Mouse (Mus musculus): Measurements from ENCODE around the gene Nfib. TPM values are rescaled to one million over a fixed set of nuclear protein-coding genes. Genes with fewer than 3 reads are reported as not detected.

The Nfib gene
- polyA plus RNA-seq, 1 experiment from 2014 or later: 52.1 TPM

- ATAC-seq: no peak
- 72% methylated on average over 9 of the region's 9 CpGs for WGBS
- H3K9ac ChIP-seq (replicated peaks; ENCODE audit: low read depth): no peak overlapping the region
- H3K4me1 ChIP-seq (ENCODE audit: insufficient read depth, low read depth, low read length): no peaks in the 10 kb centered on the region
- H3K27me3 ChIP-seq (replicated peaks; ENCODE audit: insufficient read depth, low read length): no peaks in the 10 kb centered on the region
- no peaks in the 10 kb centered on the region for H3K9me3 ChIP-seq (ENCODE audit: low read length)
- no peak for DNase-seq (ENCODE audit: low spot score)
- TF ChIP-seq CTCF (IDR thresholded peaks at IDR 0.05) (no peak), EP300 (IDR thresholded peaks at IDR 0.05) (no peak)
- H3K4me3 ChIP-seq (ENCODE audit: low read depth, low read length): no peak overlapping the region
- H3K27ac ChIP-seq (ENCODE audit: low read length): no peak overlapping the region
- H3K36me3 ChIP-seq (ENCODE audit: insufficient read depth, low read length): no peaks in the 10 kb centered on the region
- no peak overlapping the region for H3K4me2 ChIP-seq (replicated peaks; ENCODE audit: low read depth, low read length)
Measured at GRCm38 (mm10) chr4:82290623-82291022, 414.9 kb downstream of the Nfib start.

- Histone ChIP-seq H3K4me3 (ENCODE audit: low read depth, low read length) (no peak overlapping the region), H3K9ac (replicated peaks; ENCODE audit: low read depth) (no peak overlapping the region), H3K27ac (ENCODE audit: low read length) (no peak overlapping the region), H3K36me3 (ENCODE audit: insufficient read depth, low read length) (no peaks in the 10 kb centered on the region), H3K27me3 (replicated peaks; ENCODE audit: insufficient read depth, low read length) (no peaks in the 10 kb centered on the region), H3K4me2 (replicated peaks; ENCODE audit: low read depth, low read length) (no peak overlapping the region), H3K4me1 (ENCODE audit: insufficient read depth, low read depth, low read length) (no peaks in the 10 kb centered on the region), H3K9me3 (ENCODE audit: low read length) (no peaks in the 10 kb centered on the region)
- ATAC-seq: no peak
- DNase-seq (ENCODE audit: low spot score): no peak
- TF ChIP-seq CTCF (IDR thresholded peaks at IDR 0.05) (no peak), EP300 (IDR thresholded peaks at IDR 0.05) (no peak)
- 60% methylated on average over 7 of the region's 7 CpGs for WGBS
Measured at GRCm38 (mm10) chr4:82289596-82289995, 416.0 kb downstream of the Nfib start.

- no peak overlapping the region for H3K27ac ChIP-seq (ENCODE audit: low read length)
- no peak overlapping the region for H3K9ac ChIP-seq (replicated peaks; ENCODE audit: low read depth)
- no peaks in the 10 kb centered on the region for H3K9me3 ChIP-seq (ENCODE audit: low read length)
- DNase-seq (ENCODE audit: low spot score) (no peak), ATAC-seq (no peak)
- TF ChIP-seq EP300 (IDR thresholded peaks at IDR 0.05) (no peak), CTCF (IDR thresholded peaks at IDR 0.05) (no peak)
- no peak overlapping the region for H3K4me3 ChIP-seq (ENCODE audit: low read depth, low read length)
- H3K4me1 ChIP-seq (ENCODE audit: insufficient read depth, low read depth, low read length): no peaks in the 10 kb centered on the region
- H3K36me3 ChIP-seq (ENCODE audit: insufficient read depth, low read length): no peaks in the 10 kb centered on the region
- 57% methylated on average over 2 of the region's 2 CpGs for WGBS
- H3K4me2 ChIP-seq (replicated peaks; ENCODE audit: low read depth, low read length): no peak overlapping the region
- no peaks in the 10 kb centered on the region for H3K27me3 ChIP-seq (replicated peaks; ENCODE audit: insufficient read depth, low read length)
Measured at GRCm38 (mm10) chr4:82288138-82288537, 417.4 kb downstream of the Nfib start.

- no peak for DNase-seq (ENCODE audit: low spot score)
- Histone ChIP-seq H3K4me2 (replicated peaks; ENCODE audit: low read depth, low read length) (no peak overlapping the region), H3K27me3 (replicated peaks; ENCODE audit: insufficient read depth, low read length) (no peaks in the 10 kb centered on the region), H3K27ac (ENCODE audit: low read length) (no peak overlapping the region), H3K9me3 (ENCODE audit: low read length) (no peaks in the 10 kb centered on the region), H3K4me1 (ENCODE audit: insufficient read depth, low read depth, low read length) (no peaks in the 10 kb centered on the region), H3K4me3 (ENCODE audit: low read depth, low read length) (no peak overlapping the region), H3K36me3 (ENCODE audit: insufficient read depth, low read length) (no peaks in the 10 kb centered on the region), H3K9ac (replicated peaks; ENCODE audit: low read depth) (no peak overlapping the region)
- TF ChIP-seq EP300 (IDR thresholded peaks at IDR 0.05): no peak
- no peak for TF ChIP-seq CTCF (IDR thresholded peaks at IDR 0.05)
- 90% methylated on average over 2 of the region's 2 CpGs for WGBS
- ATAC-seq: no peak
Measured at GRCm38 (mm10) chr4:82287454-82287853, 418.1 kb downstream of the Nfib start.

- H3K27ac ChIP-seq (ENCODE audit: low read length): no peak overlapping the region
- H3K4me1 ChIP-seq (ENCODE audit: insufficient read depth, low read depth, low read length): no peaks in the 10 kb centered on the region
- no peak overlapping the region for H3K9ac ChIP-seq (replicated peaks; ENCODE audit: low read depth)
- ATAC-seq (no peak), DNase-seq (ENCODE audit: low spot score) (no peak)
- no peak overlapping the region for H3K4me2 ChIP-seq (replicated peaks; ENCODE audit: low read depth, low read length)
- no peak overlapping the region for H3K4me3 ChIP-seq (ENCODE audit: low read depth, low read length)
- 78% methylated on average over 2 of the region's 2 CpGs for WGBS
- H3K9me3 ChIP-seq (ENCODE audit: low read length): no peaks in the 10 kb centered on the region
- H3K27me3 ChIP-seq (replicated peaks; ENCODE audit: insufficient read depth, low read length): no peaks in the 10 kb centered on the region
- H3K36me3 ChIP-seq (ENCODE audit: insufficient read depth, low read length): no peaks in the 10 kb centered on the region
- TF ChIP-seq CTCF (IDR thresholded peaks at IDR 0.05) (peak; percentile 27), EP300 (IDR thresholded peaks at IDR 0.05) (no peak)
Measured at GRCm38 (mm10) chr4:82286931-82287330, 418.6 kb downstream of the Nfib start.

GRCm38 (mm10) chr4:82283536-82283935 lies 422.0 kb downstream of the Nfib start:
- H3K4me3 ChIP-seq (ENCODE audit: low read depth, low read length): no peak overlapping the region
- WGBS: 56% methylated on average over 6 of the region's 6 CpGs
- H3K27ac ChIP-seq (ENCODE audit: low read length): no peak overlapping the region
- no peak overlapping the region for H3K4me2 ChIP-seq (replicated peaks; ENCODE audit: low read depth, low read length)
- peak; percentile 70 for ATAC-seq
- no peaks in the 10 kb centered on the region for H3K36me3 ChIP-seq (ENCODE audit: insufficient read depth, low read length)
- no peaks in the 10 kb centered on the region for H3K27me3 ChIP-seq (replicated peaks; ENCODE audit: insufficient read depth, low read length)
- H3K9me3 ChIP-seq (ENCODE audit: low read length): no peaks in the 10 kb centered on the region
- no peak overlapping the region for H3K9ac ChIP-seq (replicated peaks; ENCODE audit: low read depth)
- TF ChIP-seq EP300 (IDR thresholded peaks at IDR 0.05) (no peak), CTCF (IDR thresholded peaks at IDR 0.05) (no peak)
- H3K4me1 ChIP-seq (ENCODE audit: insufficient read depth, low read depth, low read length): no peaks in the 10 kb centered on the region
- DNase-seq (ENCODE audit: low spot score): peak; percentile 71

- Histone ChIP-seq H3K4me2 (replicated peaks; ENCODE audit: low read depth, low read length) (no peak overlapping the region), H3K27ac (ENCODE audit: low read length) (peak overlapping the region; percentile 4; the same call in 1 of the 2 replicates), H3K4me1 (ENCODE audit: insufficient read depth, low read depth, low read length) (peaks cover 3% of the 10 kb centered on the region; the same call in 1 of the 2 replicates), H3K36me3 (ENCODE audit: insufficient read depth, low read length) (no peaks in the 10 kb centered on the region), H3K27me3 (replicated peaks; ENCODE audit: insufficient read depth, low read length) (no peaks in the 10 kb centered on the region), H3K9me3 (ENCODE audit: low read length) (no peaks in the 10 kb centered on the region), H3K9ac (replicated peaks; ENCODE audit: low read depth) (no peak overlapping the region), H3K4me3 (ENCODE audit: low read depth, low read length) (no peak overlapping the region)
- 25% methylated on average over 2 of the region's 2 CpGs for WGBS
- DNase-seq (ENCODE audit: low spot score): no peak
- TF ChIP-seq CTCF (IDR thresholded peaks at IDR 0.05): no peak
- no peak for TF ChIP-seq EP300 (IDR thresholded peaks at IDR 0.05)
- ATAC-seq: no peak
Measured at GRCm38 (mm10) chr4:82275996-82276395, 429.6 kb downstream of the Nfib start.

Measured in lung, postnatal 0 days (tissue).